Mouse (Mus musculus) liver, embryonic 12.5 days (tissue): ENCODE results near the gene Zkscan2. TPM values are rescaled to one million over a fixed set of nuclear protein-coding genes. Genes with fewer than 3 reads are reported as not detected.

Experiments used
- ATAC-seq: fragments of 200-750 bp; cut with Nextera tagmentation; 2 replicates; pipeline ENCODE4 v1.8.0; 2017; ENCODE audit warnings: moderate number of reproducible peaks, mild to moderate bottlenecking, moderate library complexity
- H3K27ac ChIP-seq: fragments of 300-500 bp; sonication (generic); 2 replicates; pipeline ENCODE4 v1.5.1; 2016; ENCODE audit warnings: mild to moderate bottlenecking
- H3K27me3 ChIP-seq: fragments of 300-500 bp; sonication (generic); replicated peaks from 2 replicates; pipeline ENCODE4 v1.6.1; 2016; ENCODE audit warnings: mild to moderate bottlenecking, moderate library complexity
- H3K36me3 ChIP-seq: fragments of 300-500 bp; sonication (generic); 2 replicates; pipeline ENCODE4 v1.6.1; 2016; ENCODE audit warnings: mild to moderate bottlenecking, moderate library complexity
- H3K4me1 ChIP-seq: fragments of 300-500 bp; sonication (generic); 2 replicates; pipeline ENCODE4 v1.6.1; 2016
- H3K4me2 ChIP-seq: fragments of 300-500 bp; sonication (generic); 2 replicates; pipeline ENCODE4 v1.6.1; 2016; ENCODE audit warnings: mild to moderate bottlenecking, moderate library complexity
- H3K4me3 ChIP-seq: fragments of 300-500 bp; sonication (generic); 2 replicates; pipeline ENCODE4 v1.5.1; 2016; ENCODE audit warnings: mild to moderate bottlenecking, moderate library complexity
- H3K9ac ChIP-seq: fragments of 300-500 bp; sonication (generic); 2 replicates; pipeline ENCODE4 v1.6.1; 2016; ENCODE audit warnings: mild to moderate bottlenecking, moderate library complexity
- H3K9me3 ChIP-seq: fragments of 300-500 bp; sonication (generic); replicated peaks from 2 replicates; pipeline ENCODE4 v1.6.1; 2016; ENCODE audit warnings: mild to moderate bottlenecking, moderate library complexity
- WGBS: fragments of 180-500 bp; shearing (Covaris S2); methylation state at CpG from one replicate; pipeline ENCODE4 v1.1.7; 2016; ENCODE audit not compliant: insufficient replicate concordance; 5-methylcytosine and 5-hydroxymethylcytosine counted together
- polyA plus RNA-seq: library from polyadenylated mRNA; unstranded; fragments of >200 nt; fragmentation: Nextera tagmentation; extraction: Ambion mirVana; gene quantifications from 2 replicates; pipeline ENCODE4 v1.2.1, GENCODE M21; 2016

Zkscan2 gene
- polyA plus RNA-seq, 1 experiment from 2014 or later: 0.48 TPM

DNA sequence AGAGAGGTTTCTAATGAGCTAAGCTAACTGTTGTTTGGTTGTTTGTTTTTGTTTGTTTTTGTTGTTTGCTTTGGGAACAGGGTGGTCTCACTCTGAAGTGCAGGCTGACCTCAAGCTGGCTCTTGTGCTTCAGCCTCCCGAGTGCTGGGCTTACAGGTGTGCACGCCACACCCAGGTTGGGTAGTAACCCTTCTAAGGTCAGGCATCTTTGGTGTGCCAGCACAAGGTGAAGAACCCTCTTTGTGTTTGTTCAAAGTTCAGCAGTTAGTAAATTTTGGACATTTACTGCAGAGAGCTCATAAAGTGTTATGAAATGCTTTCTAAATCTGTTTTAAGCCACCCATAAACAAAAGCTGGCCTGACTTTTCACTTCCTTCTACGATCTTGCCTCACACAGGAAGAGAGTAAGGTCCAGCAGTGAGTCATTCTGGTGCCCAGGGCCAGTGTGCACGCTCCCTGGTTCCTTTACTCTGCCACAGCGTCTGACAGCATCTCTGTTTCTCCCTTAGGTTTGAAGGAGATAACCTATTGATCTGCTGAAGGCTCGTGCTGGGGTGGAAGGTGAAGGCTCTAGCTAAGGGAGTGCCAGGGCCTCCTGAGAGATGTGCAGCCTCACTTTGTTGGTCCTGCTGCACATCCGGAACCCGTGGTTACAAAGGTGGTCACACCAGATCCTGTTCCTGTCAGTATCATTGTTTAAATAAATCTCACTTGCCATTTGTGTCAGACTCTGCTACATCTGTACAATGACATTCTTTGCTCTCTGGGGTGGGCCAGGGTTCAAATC lies 70.4 kb downstream of the Zkscan2 start:
- Histone ChIP-seq H3K36me3 (peaks cover 35% of the 10 kb centered on the region), H3K27ac (no peak overlapping the region), H3K4me1 (peaks cover 14% of the 10 kb centered on the region), H3K27me3 (no peaks in the 10 kb centered on the region), H3K9me3 (no peaks in the 10 kb centered on the region), H3K9ac (no peak overlapping the region), H3K4me2 (no peak overlapping the region), H3K4me3 (no peak overlapping the region)
- ATAC-seq: no peak
- 68% methylated on average over 8 of the region's 8 CpGs for WGBS

Other genes with a start within 250 kb of the Zkscan2 start
- 33.4 and 34.4 TPM in 2 replicates for gene Lcmt1, start 130.7 kb downstream of the Zkscan2 start, polyA plus RNA-seq
- 16.7 TPM in 2 replicates for gene Arhgap17, start 130.5 kb downstream of the Zkscan2 start, polyA plus RNA-seq
- 2.4 and 2.6 TPM in 2 replicates for gene Aqp8, start 38.2 kb downstream of the Zkscan2 start, polyA plus RNA-seq